Mouse (Mus musculus) heart, postnatal 25 days (tissue): Measurements from ENCODE around the gene Scai. TPM values are rescaled to one million over a fixed set of nuclear protein-coding genes. Genes with fewer than 3 reads are reported as not detected.

ENCODE experiments used
- DNase-seq: peaks from one replicate; pipeline ENCODE4 v3.0.0; 2022; ENCODE audit warnings: low spot score
- intact Hi-C: fragments of 180-260 bp; cut with DNase I; formaldehyde crosslinking; loops from one replicate; pipeline ENCODE4 v1.15.1; 2025
- total RNA-seq, 2 experiments: library from RNA; stranded (reverse); gene quantifications; 2 replicates each; pipeline ENCODE4 v1.2.3; 2021

Gene Scai
- total RNA-seq, 2 experiments from 2014 or later = 4.7 to 6.6 TPM

DNA sequence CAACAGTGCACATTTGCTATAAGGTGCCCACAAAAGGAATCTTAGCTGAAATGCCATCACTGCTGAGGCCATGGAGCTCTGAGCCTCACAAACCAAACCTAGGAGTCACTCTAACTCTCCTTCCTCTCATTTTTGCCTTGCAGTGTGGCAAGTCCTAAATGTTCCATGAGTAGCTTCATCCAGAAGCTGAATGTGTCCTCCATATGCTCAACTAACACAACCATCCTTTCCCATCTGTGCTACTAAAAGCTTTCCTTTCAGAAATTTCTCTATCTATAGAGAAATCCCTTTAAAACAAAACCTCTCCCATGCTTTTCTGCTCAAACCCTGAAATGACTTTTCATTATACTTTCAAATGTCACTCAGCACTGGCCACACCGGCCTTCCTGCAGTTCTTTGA is 158.9 kb downstream of the Scai start:
- intact Hi-C loops = no loop called here
- DNase-seq = no peak

DNA sequence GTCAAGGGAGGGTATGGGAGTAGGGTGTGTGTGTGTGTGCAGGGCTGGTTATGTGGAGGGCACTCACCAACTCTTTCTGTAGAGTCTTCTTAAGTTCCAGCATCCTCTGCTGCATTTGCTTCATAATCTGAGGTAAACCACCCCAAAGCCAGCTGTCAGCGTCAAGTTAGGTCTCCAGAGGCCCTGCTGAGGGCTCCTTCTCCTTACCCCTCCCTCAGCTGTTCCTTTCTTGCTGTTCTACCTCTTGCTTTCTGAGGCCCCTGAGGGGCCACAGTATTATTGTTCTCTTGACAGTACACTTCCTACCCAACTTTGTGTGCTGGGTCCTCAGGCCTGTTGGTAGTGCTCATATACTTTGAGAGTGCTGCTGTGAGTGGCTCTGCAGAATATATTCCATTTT is 170.5 kb downstream of the Scai start:
- intact Hi-C loops = no loop called here
- no peak for DNase-seq

DNA sequence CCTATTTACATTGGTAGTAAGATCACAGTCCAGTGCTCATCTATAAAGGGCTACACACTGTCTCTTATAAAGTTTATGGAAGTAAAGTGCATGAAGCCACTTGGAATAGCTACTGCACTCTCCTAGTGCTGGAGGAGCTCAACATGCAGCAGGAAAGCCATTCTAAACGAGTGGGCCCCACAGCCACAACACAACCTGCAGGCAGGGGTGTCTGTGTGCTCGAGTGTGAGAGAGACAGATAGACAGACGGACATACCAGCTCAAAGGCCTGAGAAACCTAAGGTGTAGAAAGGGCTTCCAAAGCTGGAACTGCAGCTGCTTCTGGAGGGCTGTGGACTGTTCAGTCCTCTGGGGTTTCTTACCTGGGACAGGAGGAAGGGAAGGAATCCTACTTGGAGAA is 174.0 kb downstream of the Scai start:
- no peak for DNase-seq
- intact Hi-C loops = no loop called here

Other genes with a start within 250 kb of the Scai start
- under 1 TPM; 0.08 TPM for gene Wdr38, start 193.3 kb downstream of the Scai start, total RNA-seq
- 10 to 100 TPM; 81.8 to 87.5 TPM for gene Arpc5l, start 185.4 kb downstream of the Scai start, total RNA-seq
- 100 to 1,000 TPM; 298 to 299 TPM for gene Rpl35, start 185.1 kb downstream of the Scai start, total RNA-seq
- 10 to 100 TPM; 14.7 to 15.0 TPM for gene Golga1, start 125.2 kb downstream of the Scai start, total RNA-seq
- gene Ppp6c, start 35.7 kb upstream of the Scai start, total RNA-seq = 10 to 100 TPM; 55.8 to 62.0 TPM